Mouse (Mus musculus) intestine, postnatal 0 days (tissue): ENCODE results near the gene Rnf126. TPM values are rescaled to one million over a fixed set of nuclear protein-coding genes. Genes with fewer than 3 reads are reported as not detected.
A peak's percentile ranks its signal among the peaks of the same experiment; 100 is the strongest.

ENCODE experiments used
- ATAC-seq: fragments of 200-750 bp; cut with Nextera tagmentation; 2 replicates; pipeline ENCODE4 v1.8.0; 2017; ENCODE audit warnings: mild to moderate bottlenecking, moderate TSS enrichment, moderate library complexity
- H3K27ac ChIP-seq: fragments of 300-500 bp; sonication (generic); 2 replicates; pipeline ENCODE4 v1.5.1; 2014; ENCODE audit warnings: mild to moderate bottlenecking, low read depth, low read length, moderate library complexity
- H3K27me3 ChIP-seq: fragments of 300-500 bp; sonication (generic); replicated peaks from 2 replicates; pipeline ENCODE4 v1.6.1; 2014; ENCODE audit warnings: low read length, mixed read lengths; ENCODE audit not compliant: control insufficient read depth, insufficient read depth
- H3K36me3 ChIP-seq: fragments of 300-500 bp; sonication (generic); 2 replicates; pipeline ENCODE4 v1.6.1; 2014; ENCODE audit warnings: mild to moderate bottlenecking, moderate library complexity; ENCODE audit not compliant: control insufficient read depth, insufficient read depth
- H3K4me1 ChIP-seq: fragments of 300-500 bp; sonication (generic); replicated peaks from 2 replicates; pipeline ENCODE4 v1.6.1; 2014; ENCODE audit warnings: antibody characterized with exemption, low read length, mixed read lengths; ENCODE audit not compliant: control insufficient read depth, insufficient read depth
- H3K4me2 ChIP-seq: fragments of 300-500 bp; sonication (generic); replicated peaks from 2 replicates; pipeline ENCODE4 v1.6.1; 2014; ENCODE audit warnings: low read depth, mild to moderate bottlenecking, moderate library complexity
- H3K4me3 ChIP-seq: fragments of 300-500 bp; sonication (generic); 2 replicates; pipeline ENCODE4 v1.5.1; 2014; ENCODE audit warnings: low read depth, low read length
- H3K9ac ChIP-seq: fragments of 300-500 bp; sonication (generic); 2 replicates; pipeline ENCODE4 v1.6.1; 2014; ENCODE audit warnings: mild to moderate bottlenecking, low read depth, low read length
- H3K9me3 ChIP-seq: fragments of 300-500 bp; sonication (generic); 2 replicates; pipeline ENCODE4 v1.6.1; 2016; ENCODE audit warnings: mixed run types; ENCODE audit not compliant: control insufficient read depth
- CTCF ChIP-seq: sonication (generic); IDR thresholded peaks from 2 replicates; pipeline ENCODE4 v1.5.1; 2016; ENCODE audit warnings: low read depth, mild to moderate bottlenecking, control low read depth, antibody characterized with exemption, moderate library complexity
- WGBS: fragments of 180-500 bp; shearing (Covaris S2); extraction: QIAGEN DNeasy Blood & Tissue Kit; methylation state at CpG from one replicate; pipeline ENCODE4 v1.1.7; 2014; 5-methylcytosine and 5-hydroxymethylcytosine counted together
- polyA plus RNA-seq: library from polyadenylated mRNA; unstranded; fragments of >200 nt; fragmentation: Nextera tagmentation; extraction: Ambion mirVana; gene quantifications from 2 replicates; pipeline ENCODE4 v1.2.1, GENCODE M21; 2015

The Rnf126 gene
- polyA plus RNA-seq, 1 experiment from 2014 or later: 41.2 TPM

- H3K9me3 ChIP-seq: no peaks in the 10 kb centered on the region
- no peak overlapping the region for H3K9ac ChIP-seq
- peaks cover 2% of the 10 kb centered on the region; the same call in 1 of the 2 replicates for H3K27me3 ChIP-seq
- TF ChIP-seq CTCF: no peak
- H3K4me3 ChIP-seq: no peak overlapping the region
- no peaks in the 10 kb centered on the region for H3K4me1 ChIP-seq
- WGBS: 76% methylated on average over 7 of the region's 7 CpGs
- no peak overlapping the region for H3K27ac ChIP-seq
- H3K36me3 ChIP-seq: no peaks in the 10 kb centered on the region
- H3K4me2 ChIP-seq: no peak overlapping the region
- ATAC-seq: no peak
Measured at GRCm38 (mm10) chr10:79723692-79724091, 43.1 kb downstream of the Rnf126 start.

GRCm38 (mm10) chr10:79723047-79723446, 43.7 kb downstream of the Rnf126 start:
- Histone ChIP-seq H3K27ac (no peak overlapping the region), H3K9ac (no peak overlapping the region), H3K36me3 (no peaks in the 10 kb centered on the region), H3K9me3 (no peaks in the 10 kb centered on the region), H3K4me2 (no peak overlapping the region), H3K4me3 (no peak overlapping the region), H3K4me1 (no peaks in the 10 kb centered on the region), H3K27me3 (peaks cover 9% of the 10 kb centered on the region; the same call in 1 of the 2 replicates)
- TF ChIP-seq CTCF: no peak
- 61% methylated on average over 6 of the region's 6 CpGs for WGBS
- no peak for ATAC-seq

DNA sequence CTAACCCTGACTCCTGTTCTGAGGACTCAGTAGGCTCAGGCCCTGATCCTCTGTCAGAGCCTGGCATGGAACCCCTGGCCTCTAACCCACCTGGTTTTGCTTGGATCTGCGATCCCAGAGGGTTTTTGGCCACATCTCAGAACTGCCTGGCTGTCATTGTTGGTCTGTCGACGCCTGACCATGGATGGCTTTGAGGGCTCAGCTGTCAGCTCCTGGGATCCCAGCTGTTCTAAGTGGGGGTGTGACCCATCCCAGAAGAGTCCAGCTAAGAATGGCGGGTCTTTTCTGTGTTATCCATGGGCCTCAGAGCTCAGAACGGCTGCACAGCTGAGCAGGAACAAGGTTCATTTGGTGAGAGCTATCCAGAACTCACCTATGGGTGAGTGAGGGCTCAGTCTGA, 45.7 kb downstream of the Rnf126 start:
- no peaks in the 10 kb centered on the region for H3K36me3 ChIP-seq

DNA sequence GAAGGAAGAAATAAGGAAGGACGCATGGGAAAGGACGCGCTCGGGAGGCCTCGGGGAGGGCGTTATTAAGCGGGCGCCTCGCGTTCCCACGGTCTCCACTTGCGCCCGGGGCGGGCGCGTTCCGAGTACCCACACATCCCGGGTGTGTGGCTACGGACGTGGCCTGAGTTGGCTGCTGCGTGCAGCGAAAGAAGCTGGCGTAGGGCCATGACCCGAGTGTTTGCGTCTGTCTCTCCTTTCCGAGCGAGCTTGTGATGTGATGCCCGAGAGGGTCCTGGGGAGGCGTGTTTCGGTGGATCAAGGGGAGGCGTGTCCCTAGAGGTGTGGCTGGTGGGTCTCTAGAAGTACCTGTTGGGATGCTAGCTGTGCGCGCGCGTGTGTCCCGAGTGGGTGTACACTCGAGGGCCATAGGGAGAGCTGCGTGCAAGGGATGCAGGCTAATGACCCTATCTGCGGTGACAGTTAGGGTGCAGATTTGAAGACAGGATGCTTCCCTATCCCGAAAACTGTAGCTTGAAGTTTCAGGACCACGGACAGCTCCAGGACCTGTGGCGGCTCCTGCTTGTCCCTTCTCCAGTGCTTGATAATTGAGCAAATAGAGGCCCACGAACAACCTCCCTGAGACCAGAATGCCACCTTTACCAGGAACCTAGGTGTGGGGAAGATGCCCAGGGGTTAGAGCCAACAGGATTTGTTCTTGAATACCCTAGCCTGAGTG, 49.0 kb downstream of the Rnf126 start:
- Histone ChIP-seq H3K27me3 (peaks cover 32% of the 10 kb centered on the region), H3K4me2 (peak overlapping the region; percentile 99), H3K36me3 (no peaks in the 10 kb centered on the region), H3K4me1 (no peaks in the 10 kb centered on the region; the same call in 1 of the 2 replicates), H3K4me3 (peak overlapping the region; percentile 58), H3K9ac (no peak overlapping the region), H3K9me3 (no peaks in the 10 kb centered on the region), H3K27ac (no peak overlapping the region)
- no peak for TF ChIP-seq CTCF
- 2% methylated on average over 43 of the region's 43 CpGs for WGBS
- 0 out of 2 replicates have a peak, but pooled peaks have one; percentile 14 for ATAC-seq

More for the DNA sequence above, 45.7 kb downstream of the Rnf126 start:
- H3K27me3 ChIP-seq: peaks cover 26% of the 10 kb centered on the region
- H3K27ac ChIP-seq: no peak overlapping the region
- ATAC-seq: no peak
- TF ChIP-seq CTCF: no peak
- no peaks in the 10 kb centered on the region; the same call in 1 of the 2 replicates for H3K4me1 ChIP-seq
- no peak overlapping the region for H3K4me2 ChIP-seq
- no peak overlapping the region for H3K4me3 ChIP-seq
- no peaks in the 10 kb centered on the region for H3K9me3 ChIP-seq
- H3K9ac ChIP-seq: no peak overlapping the region
- 65% methylated on average over 5 of the region's 5 CpGs for WGBS

- Histone ChIP-seq H3K4me2 (peak overlapping the region; percentile 99), H3K4me3 (peak overlapping the region; percentile 58), H3K36me3 (peaks cover under 1% of the 10 kb centered on the region; the same call in 1 of the 2 replicates), H3K27me3 (peaks cover 32% of the 10 kb centered on the region), H3K27ac (no peak overlapping the region), H3K4me1 (no peaks in the 10 kb centered on the region; the same call in 1 of the 2 replicates), H3K9ac (no peak overlapping the region), H3K9me3 (no peaks in the 10 kb centered on the region)
- TF ChIP-seq CTCF: no peak
- no peak for ATAC-seq
- WGBS: 1% methylated on average over 28 of the region's 44 CpGs
Measured at GRCm38 (mm10) chr10:79716988-79717355, 49.8 kb downstream of the Rnf126 start.

GRCm38 (mm10) chr10:79716254-79716987, 50.3 kb downstream of the Rnf126 start, which contains the start of gene Hcn2:
Gene Hcn2, plus strand, starts transcription at chr10:79716634.
- ATAC-seq: peak; percentile 11; the same call in 1 of the 2 replicates

More at GRCm38 (mm10) chr10:79716254-79716987, 50.3 kb downstream of the Rnf126 start, which contains the start of gene Hcn2:
- WGBS: 4% methylated on average over 43 of the region's 91 CpGs
- H3K9ac ChIP-seq: no peak within 1 kb of the TSS
- H3K36me3 ChIP-seq: peaks cover 6% of the 10 kb centered on the region
- H3K27ac ChIP-seq: no peak within 1 kb of the TSS
- peak within 1 kb of the TSS; percentile 99 for H3K4me2 ChIP-seq
- peaks cover 32% of the 10 kb centered on the region for H3K27me3 ChIP-seq
- no peaks in the 10 kb centered on the region for H3K9me3 ChIP-seq
- no peaks in the 10 kb centered on the region; the same call in 1 of the 2 replicates for H3K4me1 ChIP-seq
- peak within 1 kb of the TSS; percentile 58 for H3K4me3 ChIP-seq
- no peak for TF ChIP-seq CTCF
